Mouse (Mus musculus): Measurements from ENCODE around the gene Spg21. TPM values are rescaled to one million over a fixed set of nuclear protein-coding genes. Genes with fewer than 3 reads are reported as not detected.

The Spg21 gene
- total RNA-seq (2021), result 10 to 100 TPM; 29.6 to 39.8 TPM

- DNase-seq (ENCODE audit: extremely low spot score in 1 of 2, low spot score in 1 of 2), result peak; percentile 91 to 93
These were observed at the start of gene Spg21 for GRCm38 (mm10) chr9:65460732-65461442. TSS of gene Spg21 (plus strand) at chr9:65460947.

- DNase-seq (ENCODE audit: extremely low spot score in 1 of 2, low spot score in 1 of 2), result no peak
These were observed 49.4 kb upstream of the Spg21 start for GRCm38 (mm10) chr9:65411326-65411725.

- DNase-seq (ENCODE audit: extremely low spot score in 1 of 2, low spot score in 1 of 2), result no peak
These were observed 43.0 kb upstream of the Spg21 start for GRCm38 (mm10) chr9:65417738-65418137.

- no peak for DNase-seq (ENCODE audit: extremely low spot score in 1 of 2, low spot score in 1 of 2)
These were observed 41.1 kb upstream of the Spg21 start for GRCm38 (mm10) chr9:65419633-65420032.

- DNase-seq (ENCODE audit: extremely low spot score in 1 of 2, low spot score in 1 of 2), result no peak
These were observed 37.8 kb upstream of the Spg21 start, which contains the start of gene Slc51b for GRCm38 (mm10) chr9:65422760-65423501. TSS of gene Slc51b (minus strand) at chr9:65422955.

- no peak for DNase-seq (ENCODE audit: extremely low spot score in 1 of 2, low spot score in 1 of 2)
These were observed 36.4 kb upstream of the Spg21 start for GRCm38 (mm10) chr9:65424393-65424792.

GRCm38 (mm10) chr9:65427511-65427910, 33.2 kb upstream of the Spg21 start:
- DNase-seq (ENCODE audit: extremely low spot score in 1 of 2, low spot score in 1 of 2), result no peak

- no peak for DNase-seq (ENCODE audit: extremely low spot score in 1 of 2, low spot score in 1 of 2)
These were observed 32.7 kb upstream of the Spg21 start for GRCm38 (mm10) chr9:65428003-65428402.

GRCm38 (mm10) chr9:65430401-65430800, 30.3 kb upstream of the Spg21 start:
- DNase-seq (ENCODE audit: extremely low spot score in 1 of 2, low spot score in 1 of 2), result no peak

- DNase-seq (ENCODE audit: extremely low spot score in 1 of 2, low spot score in 1 of 2), result no peak
These were observed 29.8 kb upstream of the Spg21 start for GRCm38 (mm10) chr9:65430921-65431320.

- DNase-seq (ENCODE audit: extremely low spot score in 1 of 2, low spot score in 1 of 2), result peak; percentile 76 to 93
These were observed 28.5 kb upstream of the Spg21 start for GRCm38 (mm10) chr9:65432236-65432635.

GRCm38 (mm10) chr9:65434140-65434539, 26.6 kb upstream of the Spg21 start:
- DNase-seq (ENCODE audit: extremely low spot score in 1 of 2, low spot score in 1 of 2), result peak in 1 of 2 experiments; percentile 24

GRCm38 (mm10) chr9:65435211-65435610, 25.5 kb upstream of the Spg21 start:
- DNase-seq (ENCODE audit: extremely low spot score in 1 of 2, low spot score in 1 of 2), result no peak

- peak; percentile 76 to 83 for DNase-seq (ENCODE audit: extremely low spot score in 1 of 2, low spot score in 1 of 2)
These were observed 25.0 kb upstream of the Spg21 start, which contains the start of gene Mtfmt for GRCm38 (mm10) chr9:65435671-65436301. TSS of gene Mtfmt (plus strand) at chr9:65435782.

- no peak for DNase-seq (ENCODE audit: extremely low spot score in 1 of 2, low spot score in 1 of 2)
These were observed 16.1 kb upstream of the Spg21 start for GRCm38 (mm10) chr9:65444692-65445091.

GRCm38 (mm10) chr9:65447951-65448350, 12.8 kb upstream of the Spg21 start:
- no peak for DNase-seq (ENCODE audit: extremely low spot score in 1 of 2, low spot score in 1 of 2)

GRCm38 (mm10) chr9:65458975-65459374, 1.8 kb upstream of the Spg21 start:
- DNase-seq (ENCODE audit: extremely low spot score in 1 of 2, low spot score in 1 of 2), result no peak

GRCm38 (mm10) chr9:65460198-65460597, 549 bp upstream of the Spg21 start:
- DNase-seq (ENCODE audit: extremely low spot score in 1 of 2, low spot score in 1 of 2), result no peak

- DNase-seq (ENCODE audit: extremely low spot score in 1 of 2, low spot score in 1 of 2), result no peak
These were observed 1.8 kb downstream of the Spg21 start for GRCm38 (mm10) chr9:65462544-65462943.

- DNase-seq (ENCODE audit: extremely low spot score in 1 of 2, low spot score in 1 of 2), result peak in 1 of 2 experiments; percentile 18
These were observed 3.4 kb downstream of the Spg21 start for GRCm38 (mm10) chr9:65464161-65464560.

GRCm38 (mm10) chr9:65465241-65465640, 4.5 kb downstream of the Spg21 start:
- no peak for DNase-seq (ENCODE audit: extremely low spot score in 1 of 2, low spot score in 1 of 2)

All from layer of hippocampus, postnatal 25 days (tissue).